Mouse (Mus musculus): ENCODE measurements around the gene Aqp12.

The Aqp12 gene

DNA sequence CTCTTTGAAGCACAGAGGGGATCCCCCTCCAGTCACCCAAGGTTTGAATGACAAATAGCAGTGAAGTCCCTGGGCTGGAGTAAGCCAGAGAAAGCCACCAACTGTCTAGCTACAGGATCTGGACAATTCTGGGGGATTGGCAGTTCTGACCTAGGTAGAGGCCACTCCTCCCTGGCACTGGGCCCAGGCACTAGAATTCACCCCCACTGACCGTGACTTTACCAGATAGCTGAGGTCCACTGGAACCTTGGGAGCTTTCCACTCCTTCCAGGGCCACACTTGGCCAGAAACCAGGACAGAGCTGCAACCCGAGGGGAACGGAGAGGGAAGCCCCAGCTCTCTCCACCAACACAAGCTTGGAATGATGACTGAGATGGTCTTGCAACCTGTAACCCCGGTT is 3.1 kb downstream of the Aqp12 start:
- no peaks in the 10 kb centered on the region for H3K9me3 ChIP-seq (ENCODE audit: low read length)
- peaks cover 10% of the 10 kb centered on the region; the same call in 1 of the 2 replicates for H3K27me3 ChIP-seq (ENCODE audit: insufficient read depth, low read length)
- no peak overlapping the region for H3K4me3 ChIP-seq (replicated peaks; ENCODE audit: low read length)
- H3K4me1 ChIP-seq (replicated peaks; ENCODE audit: low read depth, low read length), result peaks cover 5% of the 10 kb centered on the region; the same call in 1 of the 2 replicates
- TF ChIP-seq NANOG (IDR thresholded peaks at IDR 0.05; ENCODE audit: borderline replicate concordance, low read length), result no peak
- TF ChIP-seq POU5F1 (IDR thresholded peaks at IDR 0.05; ENCODE audit: borderline replicate concordance, low read length), result no peak
- no peak for TF ChIP-seq CTCF (conservative IDR thresholded peaks at IDR 0.05; ENCODE audit: low read length)
- H3K36me3 ChIP-seq (ENCODE audit: insufficient read depth, low read length), result no peaks in the 10 kb centered on the region

DNA sequence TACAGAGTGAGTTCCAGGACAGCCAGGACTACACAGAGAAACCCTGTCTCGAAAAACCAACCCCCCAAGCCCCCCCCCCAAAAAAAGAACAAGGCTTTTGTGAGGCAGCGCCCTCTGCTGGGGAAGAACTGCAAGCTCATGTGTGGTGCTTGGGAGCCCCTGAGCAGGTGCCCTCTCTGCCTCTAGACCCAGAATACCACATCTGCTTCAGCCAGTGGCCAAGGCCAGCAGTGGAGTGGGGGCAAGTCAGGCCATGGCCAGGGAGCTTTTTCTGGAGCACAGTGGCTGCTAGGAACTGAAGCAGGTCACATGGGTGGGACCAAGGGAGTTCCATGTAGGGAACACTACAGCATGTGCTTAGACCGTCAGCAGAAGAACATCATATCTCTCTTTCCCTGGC is 4.6 kb downstream of the Aqp12 start:
- H3K27me3 ChIP-seq (ENCODE audit: insufficient read depth, low read length), result peaks cover 10% of the 10 kb centered on the region; the same call in 1 of the 2 replicates
- peaks cover 5% of the 10 kb centered on the region; the same call in 1 of the 2 replicates for H3K4me1 ChIP-seq (replicated peaks; ENCODE audit: low read depth, low read length)

DNA sequence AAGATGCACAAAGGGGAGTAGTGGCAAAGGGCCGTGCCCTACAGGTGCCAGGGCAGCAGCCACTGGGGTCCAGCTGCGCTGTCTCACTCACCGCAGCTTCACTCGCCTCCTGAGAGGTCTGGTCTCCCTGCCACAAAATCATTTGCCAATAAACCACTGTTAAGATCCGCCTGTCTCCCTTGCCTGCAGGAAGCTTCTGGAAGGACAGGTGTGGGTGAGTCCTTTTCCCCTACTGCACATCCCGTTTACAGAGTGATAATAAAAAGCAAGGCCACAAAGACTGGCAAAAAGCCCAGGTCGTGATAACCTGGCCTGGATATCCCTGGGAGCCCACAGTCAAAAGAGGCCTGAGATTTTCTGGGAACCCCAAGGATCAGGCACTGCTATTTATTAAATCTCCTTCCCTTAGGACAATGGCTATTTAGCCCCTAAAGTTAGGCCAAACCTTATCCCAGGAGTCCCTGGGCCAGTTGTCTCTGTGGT is 6.0 kb downstream of the Aqp12 start:
- no peak for TF ChIP-seq CTCF (conservative IDR thresholded peaks at IDR 0.05; ENCODE audit: low read length)
- TF ChIP-seq NANOG (IDR thresholded peaks at IDR 0.05; ENCODE audit: borderline replicate concordance, low read length), result no peak
- no peak for TF ChIP-seq POU5F1 (IDR thresholded peaks at IDR 0.05; ENCODE audit: borderline replicate concordance, low read length)

More for the DNA sequence above, 4.6 kb downstream of the Aqp12 start:
- Histone ChIP-seq H3K4me3 (replicated peaks; ENCODE audit: low read length) (no peak overlapping the region), H3K9me3 (ENCODE audit: low read length) (no peaks in the 10 kb centered on the region), H3K36me3 (ENCODE audit: insufficient read depth, low read length) (no peaks in the 10 kb centered on the region)
- TF ChIP-seq POU5F1 (IDR thresholded peaks at IDR 0.05; ENCODE audit: borderline replicate concordance, low read length) (no peak), CTCF (conservative IDR thresholded peaks at IDR 0.05; ENCODE audit: low read length) (peak; percentile 26), NANOG (IDR thresholded peaks at IDR 0.05; ENCODE audit: borderline replicate concordance, low read length) (no peak)

DNA sequence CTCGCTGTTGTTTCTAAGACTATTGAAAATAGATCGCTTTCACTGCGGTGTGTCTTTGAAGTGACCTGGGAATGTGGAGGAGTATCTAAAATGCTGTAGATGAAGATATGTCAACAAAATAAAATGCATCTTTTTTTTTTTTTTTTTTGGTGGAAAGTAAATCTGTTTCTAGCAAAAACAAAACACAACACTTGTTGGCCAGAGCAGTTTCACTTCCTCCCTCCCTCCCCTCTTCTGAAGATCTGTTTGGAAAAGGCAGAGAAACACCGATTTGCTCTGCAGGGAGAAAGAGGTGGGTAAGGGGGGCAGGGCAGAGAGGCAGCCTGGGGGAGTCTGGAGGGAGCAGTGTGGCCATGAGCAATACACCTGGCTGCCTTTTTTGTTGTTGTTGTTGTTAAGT is 7.2 kb downstream of the Aqp12 start:
- Histone ChIP-seq H3K4me3 (replicated peaks; ENCODE audit: low read length) (no peak overlapping the region), H3K4me1 (replicated peaks; ENCODE audit: low read depth, low read length) (peaks cover 5% of the 10 kb centered on the region; the same call in 1 of the 2 replicates), H3K36me3 (ENCODE audit: insufficient read depth, low read length) (no peaks in the 10 kb centered on the region), H3K27me3 (ENCODE audit: insufficient read depth, low read length) (no peaks in the 10 kb centered on the region; the same call in 1 of the 2 replicates), H3K9me3 (ENCODE audit: low read length) (no peaks in the 10 kb centered on the region)
- no peak for TF ChIP-seq NANOG (IDR thresholded peaks at IDR 0.05; ENCODE audit: borderline replicate concordance, low read length)
- TF ChIP-seq CTCF (conservative IDR thresholded peaks at IDR 0.05; ENCODE audit: low read length), result no peak
- TF ChIP-seq POU5F1 (IDR thresholded peaks at IDR 0.05; ENCODE audit: borderline replicate concordance, low read length), result no peak

More for the DNA sequence above, 6.0 kb downstream of the Aqp12 start:
- Histone ChIP-seq H3K4me1 (replicated peaks; ENCODE audit: low read depth, low read length) (peaks cover 5% of the 10 kb centered on the region; the same call in 1 of the 2 replicates), H3K27me3 (ENCODE audit: insufficient read depth, low read length) (peaks cover 4% of the 10 kb centered on the region; the same call in 1 of the 2 replicates), H3K36me3 (ENCODE audit: insufficient read depth, low read length) (no peaks in the 10 kb centered on the region), H3K9me3 (ENCODE audit: low read length) (no peaks in the 10 kb centered on the region), H3K4me3 (replicated peaks; ENCODE audit: low read length) (no peak overlapping the region)

DNA sequence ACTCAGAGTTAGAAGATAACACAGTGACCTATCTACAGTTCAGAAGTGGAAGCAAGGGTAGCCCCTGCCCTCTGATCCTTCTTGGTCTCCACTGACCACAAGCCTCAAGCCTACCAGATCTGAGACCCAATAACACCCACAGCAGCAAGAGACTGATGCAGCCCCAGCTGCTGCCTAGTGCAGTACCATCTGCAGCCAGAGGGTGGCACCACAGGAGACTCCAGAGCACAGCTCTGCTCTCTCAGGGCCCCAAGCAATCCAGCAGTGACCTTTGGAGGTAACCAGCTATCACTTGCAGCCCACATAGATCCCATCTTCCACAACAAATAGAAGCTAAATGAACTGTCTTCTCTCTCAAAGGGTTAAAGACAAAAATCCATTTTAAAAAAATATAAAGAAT is 8.3 kb downstream of the Aqp12 start:
- no peaks in the 10 kb centered on the region for H3K36me3 ChIP-seq (ENCODE audit: insufficient read depth, low read length)
- TF ChIP-seq CTCF (conservative IDR thresholded peaks at IDR 0.05; ENCODE audit: low read length) (peak; percentile 99), POU5F1 (IDR thresholded peaks at IDR 0.05; ENCODE audit: borderline replicate concordance, low read length) (no peak)
- no peak overlapping the region for H3K4me3 ChIP-seq (replicated peaks; ENCODE audit: low read length)
- H3K4me1 ChIP-seq (replicated peaks; ENCODE audit: low read depth, low read length), result peaks cover 5% of the 10 kb centered on the region; the same call in 1 of the 2 replicates
- H3K27me3 ChIP-seq (ENCODE audit: insufficient read depth, low read length), result peaks cover 5% of the 10 kb centered on the region; the same call in 1 of the 2 replicates
- H3K9me3 ChIP-seq (ENCODE audit: low read length), result no peaks in the 10 kb centered on the region

DNA sequence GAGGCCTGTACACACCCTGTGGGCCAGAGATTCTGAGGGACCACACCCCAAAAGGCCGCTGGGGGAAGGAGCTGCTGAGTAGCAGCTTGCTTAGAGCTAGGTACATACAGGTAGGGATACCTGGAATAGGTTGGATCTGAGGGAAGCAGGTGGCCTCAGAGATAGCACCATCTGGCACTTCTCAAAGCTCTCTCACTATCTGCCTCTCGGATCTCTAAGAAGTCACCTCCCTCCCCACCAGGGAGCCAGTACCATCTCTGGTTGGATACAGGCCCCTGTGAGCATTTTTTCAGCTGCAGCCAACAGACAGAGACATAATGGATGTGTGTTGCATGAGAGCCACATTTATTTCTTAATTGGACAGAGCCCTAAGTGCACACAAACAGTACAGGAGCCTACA is 9.0 kb downstream of the Aqp12 start:
- Histone ChIP-seq H3K4me3 (replicated peaks; ENCODE audit: low read length) (no peak overlapping the region), H3K27me3 (ENCODE audit: insufficient read depth, low read length) (peaks cover 8% of the 10 kb centered on the region), H3K4me1 (replicated peaks; ENCODE audit: low read depth, low read length) (peaks cover 5% of the 10 kb centered on the region; the same call in 1 of the 2 replicates), H3K36me3 (ENCODE audit: insufficient read depth, low read length) (no peaks in the 10 kb centered on the region), H3K9me3 (ENCODE audit: low read length) (no peaks in the 10 kb centered on the region)
- TF ChIP-seq CTCF (conservative IDR thresholded peaks at IDR 0.05; ENCODE audit: low read length), result no peak
- no peak for TF ChIP-seq POU5F1 (IDR thresholded peaks at IDR 0.05; ENCODE audit: borderline replicate concordance, low read length)
- TF ChIP-seq NANOG (IDR thresholded peaks at IDR 0.05; ENCODE audit: borderline replicate concordance, low read length), result no peak

DNA sequence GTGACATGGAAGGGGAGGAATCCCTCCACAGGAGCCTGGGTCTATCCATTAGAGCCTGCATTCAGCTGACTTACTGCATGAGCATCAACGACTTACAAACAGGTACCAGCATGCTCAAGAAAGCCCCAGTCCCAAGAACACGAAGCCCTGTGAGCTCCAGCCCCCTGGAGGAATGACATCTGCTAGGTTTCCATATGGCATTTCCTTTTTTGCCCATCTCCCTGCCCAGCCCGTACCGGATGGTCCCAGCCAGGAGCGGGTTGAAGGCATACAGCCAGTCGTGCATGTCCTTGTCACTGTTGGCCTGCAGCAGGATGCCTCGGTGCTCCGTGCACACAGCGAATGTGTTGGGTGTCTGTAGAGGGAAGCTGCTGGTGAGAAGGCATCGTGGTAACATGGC is 12.6 kb downstream of the Aqp12 start:
- Histone ChIP-seq H3K4me3 (replicated peaks; ENCODE audit: low read length) (no peak overlapping the region), H3K27me3 (ENCODE audit: insufficient read depth, low read length) (peaks cover 36% of the 10 kb centered on the region), H3K36me3 (ENCODE audit: insufficient read depth, low read length) (no peaks in the 10 kb centered on the region), H3K4me1 (replicated peaks; ENCODE audit: low read depth, low read length) (peaks cover 4% of the 10 kb centered on the region; the same call in 1 of the 2 replicates), H3K9me3 (ENCODE audit: low read length) (no peaks in the 10 kb centered on the region)
- no peak for TF ChIP-seq CTCF (conservative IDR thresholded peaks at IDR 0.05; ENCODE audit: low read length)
- no peak for TF ChIP-seq POU5F1 (IDR thresholded peaks at IDR 0.05; ENCODE audit: borderline replicate concordance, low read length)

DNA sequence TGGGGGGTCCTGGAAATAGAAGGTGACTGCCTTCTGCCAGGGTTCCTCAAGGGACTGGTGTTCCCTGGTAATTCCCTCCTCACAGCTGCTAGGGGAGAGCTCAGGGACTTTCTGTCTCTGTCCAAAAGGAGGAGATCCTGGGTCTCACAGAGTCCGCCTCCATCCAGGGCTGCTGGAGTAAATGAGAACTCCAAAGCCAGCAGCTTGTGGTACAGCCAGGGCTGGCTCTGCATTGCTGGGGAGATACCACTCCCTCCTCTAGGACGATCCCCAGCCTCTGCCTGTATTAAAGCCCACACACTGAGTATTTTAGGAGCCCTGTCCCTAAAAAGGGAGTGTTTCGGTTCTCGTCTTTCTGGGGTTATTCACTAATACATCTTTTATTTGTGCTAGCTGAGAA is 14.5 kb downstream of the Aqp12 start:
- TF ChIP-seq NANOG (IDR thresholded peaks at IDR 0.05; ENCODE audit: borderline replicate concordance, low read length), result no peak
- TF ChIP-seq POU5F1 (IDR thresholded peaks at IDR 0.05; ENCODE audit: borderline replicate concordance, low read length), result no peak
- TF ChIP-seq CTCF (conservative IDR thresholded peaks at IDR 0.05; ENCODE audit: low read length), result no peak
- H3K4me1 ChIP-seq (replicated peaks; ENCODE audit: low read depth, low read length), result peaks cover 4% of the 10 kb centered on the region; the same call in 1 of the 2 replicates
- H3K9me3 ChIP-seq (ENCODE audit: low read length), result no peaks in the 10 kb centered on the region
- H3K27me3 ChIP-seq (ENCODE audit: insufficient read depth, low read length), result peaks cover 40% of the 10 kb centered on the region
- no peak overlapping the region for H3K4me3 ChIP-seq (replicated peaks; ENCODE audit: low read length)
- no peaks in the 10 kb centered on the region for H3K36me3 ChIP-seq (ENCODE audit: insufficient read depth, low read length)

DNA sequence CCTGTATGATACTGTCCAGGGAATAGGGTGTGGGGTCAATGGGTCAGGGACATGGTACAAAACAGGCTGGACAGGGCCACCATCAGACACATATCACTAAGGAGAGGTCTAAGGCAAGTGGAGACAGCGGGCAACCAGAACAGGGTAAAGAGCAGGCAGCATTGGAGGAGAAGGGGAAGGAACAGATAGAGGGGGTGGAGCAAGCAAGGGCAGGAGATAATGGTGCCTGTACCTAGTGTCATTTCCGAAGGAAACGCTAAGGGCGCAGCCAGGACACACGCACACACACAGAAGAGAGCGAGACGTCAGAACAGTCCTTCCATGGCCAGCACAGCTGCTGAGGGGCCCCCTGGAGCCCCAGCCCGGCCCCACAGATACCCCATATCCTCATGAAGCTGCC is 20.5 kb downstream of the Aqp12 start:
- no peak for TF ChIP-seq NANOG (IDR thresholded peaks at IDR 0.05; ENCODE audit: borderline replicate concordance, low read length)
- Histone ChIP-seq H3K4me3 (replicated peaks; ENCODE audit: low read length) (no peak overlapping the region), H3K27me3 (ENCODE audit: insufficient read depth, low read length) (peaks cover 23% of the 10 kb centered on the region)

More for the DNA sequence above, 20.5 kb downstream of the Aqp12 start:
- Histone ChIP-seq H3K36me3 (ENCODE audit: insufficient read depth, low read length) (no peaks in the 10 kb centered on the region), H3K9me3 (ENCODE audit: low read length) (no peaks in the 10 kb centered on the region), H3K4me1 (replicated peaks; ENCODE audit: low read depth, low read length) (peaks cover 4% of the 10 kb centered on the region; the same call in 1 of the 2 replicates)
